Mouse (Mus musculus) cerebellum, postnatal 10 days (tissue): ENCODE measurements around the gene Rhog.

Source experiments
- DNase-seq, 2 experiments: peaks; one replicate each; pipeline ENCODE4 v3.0.0; 2021; ENCODE audit warnings: mixed read lengths in 2 of 2

Rhog gene

GRCm38 (mm10) chr7:102211071-102211470 is 44.8 kb downstream of the Rhog start:
- peak in 1 of 2 experiments; percentile 26 for DNase-seq

- DNase-seq, result peak; percentile 100
These were observed 45.8 kb downstream of the Rhog start, which contains the start of the genes Nup98 and Pgap2 for GRCm38 (mm10) chr7:102209756-102210721. Gene Nup98, minus strand, starts transcription at chr7:102210176. Gene Pgap2, plus strand, starts transcription at chr7:102210208.

- DNase-seq, result peak in 1 of 2 experiments; percentile 10
These were observed 47.0 kb downstream of the Rhog start for GRCm38 (mm10) chr7:102208806-102209363.

- no peak for DNase-seq
These were observed 50.2 kb downstream of the Rhog start for GRCm38 (mm10) chr7:102205646-102206045.

- no peak for DNase-seq
These were observed 51.5 kb downstream of the Rhog start for GRCm38 (mm10) chr7:102204296-102204857.

GRCm38 (mm10) chr7:102200996-102201785 is 54.7 kb downstream of the Rhog start:
- DNase-seq, result no peak

- no peak for DNase-seq
These were observed 55.3 kb downstream of the Rhog start for GRCm38 (mm10) chr7:102200576-102200975.

GRCm38 (mm10) chr7:102192356-102192755 is 63.5 kb downstream of the Rhog start:
- DNase-seq, result peak; percentile 5 to 20
